Comparison of ENCODE assay signal across 8 mouse cellular contexts in the genomic region with DNA sequence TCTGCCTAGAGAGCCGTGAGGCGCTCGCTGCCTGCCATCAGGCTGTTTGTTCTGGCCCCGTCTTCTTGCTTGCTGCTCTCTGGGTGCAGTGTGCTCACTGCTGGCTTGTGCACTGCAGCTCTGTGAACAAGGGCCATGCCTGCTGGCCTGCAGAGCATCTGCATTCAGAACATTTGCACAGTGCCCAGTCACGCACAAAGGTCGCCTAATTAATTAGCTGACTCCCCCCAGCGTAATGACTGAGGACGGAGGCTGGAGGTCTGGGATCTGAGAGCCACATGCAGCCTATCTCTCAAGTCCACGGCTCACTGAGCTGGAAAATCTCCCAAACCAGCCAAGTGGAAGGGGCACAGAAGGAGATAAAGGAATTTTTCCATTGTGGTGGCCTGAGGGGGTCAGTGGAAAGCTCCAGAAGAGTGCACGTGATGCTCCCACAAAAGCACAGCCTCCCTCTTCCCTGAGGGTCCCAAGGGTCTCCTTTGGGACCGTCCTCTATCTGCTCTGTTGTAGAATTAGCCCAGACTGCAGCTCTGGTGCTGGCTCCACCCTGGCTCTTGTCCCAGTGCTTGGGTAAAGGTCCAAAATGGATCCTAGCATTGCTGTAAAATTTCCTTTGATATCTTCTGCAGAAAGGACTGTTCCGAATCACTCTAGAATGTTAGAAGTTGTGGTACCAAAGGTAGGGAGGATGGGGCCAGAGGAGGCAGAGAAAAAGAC. TPM values are rescaled to one million over a fixed set of nuclear protein-coding genes. Genes with fewer than 3 reads are reported as not detected.
DNase-seq lines count a peak whose midpoint lies in the region; ATAC-seq lines count a peak whose summit lies in the region.

No protein-coding gene starts in this region.

- peak; percentile 55 to 60 for DNase-seq in right cerebral cortex, postnatal 10 days (ENCODE audit: low spot score in 2 of 2)
- no peak for DNase-seq in right cerebral cortex, postnatal 25 days
- DNase-seq in retina, postnatal 1 day: peak; percentile 99
- no peak for DNase-seq in spleen, adult 12 weeks (ENCODE audit: low spot score)
- no peak for DNase-seq in lung, adult 18-20 months

- WGBS in embryonic facial prominence, embryonic 12.5 days: 28% methylated on average over 12 of the region's 12 CpGs
- 36% methylated on average over 12 of the region's 12 CpGs for WGBS in kidney, embryonic 16.5 days

- H3K9ac ChIP-seq in embryonic facial prominence, embryonic 12.5 days: no peak overlapping the region
- peak overlapping the region; percentile 38; the same call in 1 of the 2 replicates for H3K9ac ChIP-seq in kidney, embryonic 16.5 days (replicated peaks; ENCODE audit: low read length)

- no peaks in the 10 kb centered on the region for H3K9me3 ChIP-seq in embryonic facial prominence, embryonic 12.5 days
- no peaks in the 10 kb centered on the region for H3K9me3 ChIP-seq in kidney, embryonic 16.5 days (ENCODE audit: low read length)

- H3K4me2 ChIP-seq in embryonic facial prominence, embryonic 12.5 days (replicated peaks): no peak overlapping the region
- H3K4me2 ChIP-seq in kidney, embryonic 16.5 days (replicated peaks; ENCODE audit: low read depth, low read length): peak overlapping the region; percentile 31; the same call in 1 of the 2 replicates

- H3K27ac ChIP-seq in embryonic facial prominence, embryonic 12.5 days: 0 out of 2 replicates have a peak overlapping the region, but pooled peaks have one; percentile 6
- H3K27ac ChIP-seq in kidney, embryonic 16.5 days (ENCODE audit: low read length): peak overlapping the region; percentile 95

- no peaks in the 10 kb centered on the region for H3K36me3 ChIP-seq in embryonic facial prominence, embryonic 12.5 days
- no peaks in the 10 kb centered on the region for H3K36me3 ChIP-seq in kidney, embryonic 16.5 days (ENCODE audit: insufficient read depth, low read length)

- no peak overlapping the region for H3K4me3 ChIP-seq in embryonic facial prominence, embryonic 12.5 days
- H3K4me3 ChIP-seq in kidney, embryonic 16.5 days (ENCODE audit: low read length): no peak overlapping the region

- ATAC-seq in embryonic facial prominence, embryonic 12.5 days (ENCODE audit: insufficient number of reproducible peaks, insufficient read depth, low FRiP score, low TSS enrichment): peak; percentile 47; the same call in 1 of the 2 replicates
- peak; percentile 87 for ATAC-seq in kidney, embryonic 16.5 days (ENCODE audit: low FRiP score, low TSS enrichment)
- ATAC-seq in inflammation-experienced regulatory T-cells, adult 6 months: no peak

- peaks cover 6% of the 10 kb centered on the region; the same call in 1 of the 2 replicates for H3K27me3 ChIP-seq in embryonic facial prominence, embryonic 12.5 days
- peaks cover 6% of the 10 kb centered on the region; the same call in 1 of the 2 replicates for H3K27me3 ChIP-seq in kidney, embryonic 16.5 days (ENCODE audit: insufficient read depth, low read length)

- H3K4me1 ChIP-seq in embryonic facial prominence, embryonic 12.5 days: peaks cover 21% of the 10 kb centered on the region
- H3K4me1 ChIP-seq in kidney, embryonic 16.5 days (ENCODE audit: insufficient read depth, low read length): peaks cover 52% of the 10 kb centered on the region

RNA-seq across cellular contexts. Expression of a gene that starts 27.5 kb away (rescaled TPM):
- polyA plus RNA-seq in embryonic facial prominence, embryonic 12.5 days (2016; fragmentation: Nextera tagmentation; extraction: Ambion mirVana): 44.1 and 45.1 TPM in 2 replicates
- polyA plus RNA-seq in kidney, embryonic 16.5 days (2015; fragmentation: Nextera tagmentation; extraction: Ambion mirVana): 91.6 and 101 TPM in 2 replicates
- 10 to 100 TPM; 13.8 to 36.3 (median 27.6) TPM for polyA plus RNA-seq in inflammation-experienced regulatory T-cells, adult 6 months (2017; shearing (Covaris generic))

Comparison
In these comparisons a context has a peak if more than half of its experiments do, and no peak if none do; other contexts are left out.
1. DNase-seq: peak in right cerebral cortex, postnatal 10 days (2 of 2) and retina, postnatal 1 day (single experiment); none in right cerebral cortex, postnatal 25 days (single experiment), spleen, adult 12 weeks (single experiment) and lung, adult 18-20 months (0 of 2).